Mouse (Mus musculus) bone marrow, adult 2 months (tissue): ENCODE data around the gene Cabin1.

ENCODE experiments used
- CTCF ChIP-seq: fragments of 200-500 bp; IDR thresholded peaks from 2 replicates; pipeline ENCODE4 v1.5.1; 2011; ENCODE audit warnings: low read length, control low read depth; ENCODE audit not compliant: control insufficient read depth, insufficient read depth
- POLR2A ChIP-seq: fragments of 200-500 bp; IDR thresholded peaks from 2 replicates; pipeline ENCODE4 v1.6.1; 2011; ENCODE audit warnings: low read depth, mild to moderate bottlenecking, control low read depth, low read length, borderline replicate concordance; ENCODE audit not compliant: control insufficient read depth

GRCm38 (mm10) chr10:75694567-75694966, 69.6 kb downstream of the Cabin1 start:
- TF ChIP-seq CTCF = no peak
- TF ChIP-seq POLR2A = no peak
